Mouse (Mus musculus): ENCODE data around the gene Gpr137b. TPM values are rescaled to one million over a fixed set of nuclear protein-coding genes. Genes with fewer than 3 reads are reported as not detected.
A peak's percentile ranks its signal among the peaks of the same experiment; 100 is the strongest.
"Not testable (repeated sequence)": the region's sequence is repeated elsewhere in the genome, so short reads cannot be mapped to it uniquely, and the experiment has no call there.

Gene Gpr137b
- polyA plus RNA-seq, 1 experiment from 2014 or later: 17.7 TPM

GRCm38 (mm10) chr13:13358602-13359001, 35.2 kb downstream of the Gpr137b start:
- ATAC-seq (ENCODE audit: insufficient number of reproducible peaks, insufficient read depth, low FRiP score, low TSS enrichment); H3K4me1 ChIP-seq; H3K27me3 ChIP-seq; H3K27ac ChIP-seq; H3K4me3 ChIP-seq; H3K4me2 ChIP-seq (replicated peaks); H3K9me3 ChIP-seq; H3K9ac ChIP-seq; H3K36me3 ChIP-seq: not testable (repeated sequence)
- WGBS: 90% methylated on average over 7 of the region's 7 CpGs

DNA sequence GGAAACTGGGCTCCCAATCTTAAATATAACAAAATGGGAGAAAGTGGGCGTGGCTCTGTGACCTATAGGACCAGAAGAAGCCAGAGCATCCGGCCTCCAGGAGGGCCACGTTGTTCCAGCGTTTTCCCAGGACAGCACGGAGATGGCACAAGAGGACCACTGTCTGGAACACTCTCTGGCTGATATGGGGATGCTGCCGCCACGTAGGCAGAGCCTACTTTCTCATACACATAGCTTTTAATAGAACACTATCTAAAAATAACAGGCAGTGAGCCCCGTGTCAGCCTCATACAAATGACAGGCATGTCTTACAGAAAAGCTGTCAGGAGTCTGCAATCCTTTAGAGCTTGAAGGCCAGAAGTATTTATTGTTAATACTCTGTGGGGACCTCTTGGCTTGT, 35.7 kb downstream of the Gpr137b start:
- not testable (repeated sequence) for H3K4me2 ChIP-seq (replicated peaks); H3K27ac ChIP-seq; H3K9me3 ChIP-seq; H3K36me3 ChIP-seq; H3K9ac ChIP-seq; H3K4me3 ChIP-seq; H3K27me3 ChIP-seq; H3K4me1 ChIP-seq; ATAC-seq (ENCODE audit: insufficient number of reproducible peaks, insufficient read depth, low FRiP score, low TSS enrichment)
- 83% methylated on average over 8 of the region's 8 CpGs for WGBS

- 82% methylated on average over 4 of the region's 4 CpGs for WGBS
- H3K27ac ChIP-seq, H3K4me3 ChIP-seq: not testable (repeated sequence)
Observed at GRCm38 (mm10) chr13:13352113-13352512, 41.7 kb downstream of the Gpr137b start.

GRCm38 (mm10) chr13:13350681-13351080, 43.1 kb downstream of the Gpr137b start:
- ATAC-seq (ENCODE audit: insufficient number of reproducible peaks, insufficient read depth, low FRiP score, low TSS enrichment); H3K4me1 ChIP-seq; H3K27ac ChIP-seq; H3K4me3 ChIP-seq; H3K27me3 ChIP-seq; H3K9ac ChIP-seq; H3K4me2 ChIP-seq (replicated peaks); H3K36me3 ChIP-seq; H3K9me3 ChIP-seq: not testable (repeated sequence)
- 90% methylated on average over 7 of the region's 7 CpGs for WGBS

More at GRCm38 (mm10) chr13:13352113-13352512, 41.7 kb downstream of the Gpr137b start:
- H3K27me3 ChIP-seq; H3K36me3 ChIP-seq; H3K4me2 ChIP-seq (replicated peaks); H3K4me1 ChIP-seq; H3K9ac ChIP-seq; ATAC-seq (ENCODE audit: insufficient number of reproducible peaks, insufficient read depth, low FRiP score, low TSS enrichment); H3K9me3 ChIP-seq: not testable (repeated sequence)

- Histone ChIP-seq H3K36me3 (no peaks in the 10 kb centered on the region), H3K4me2 (replicated peaks) (no peak overlapping the region), H3K9me3 (no peaks in the 10 kb centered on the region), H3K4me1 (no peaks in the 10 kb centered on the region), H3K27me3 (no peaks in the 10 kb centered on the region), H3K9ac (no peak overlapping the region), H3K4me3 (no peak overlapping the region), H3K27ac (no peak overlapping the region)
- 66% methylated on average over 4 of the region's 4 CpGs for WGBS
- no peak for ATAC-seq (ENCODE audit: insufficient number of reproducible peaks, insufficient read depth, low FRiP score, low TSS enrichment)
Observed at GRCm38 (mm10) chr13:13349288-13349687, 44.5 kb downstream of the Gpr137b start.

DNA sequence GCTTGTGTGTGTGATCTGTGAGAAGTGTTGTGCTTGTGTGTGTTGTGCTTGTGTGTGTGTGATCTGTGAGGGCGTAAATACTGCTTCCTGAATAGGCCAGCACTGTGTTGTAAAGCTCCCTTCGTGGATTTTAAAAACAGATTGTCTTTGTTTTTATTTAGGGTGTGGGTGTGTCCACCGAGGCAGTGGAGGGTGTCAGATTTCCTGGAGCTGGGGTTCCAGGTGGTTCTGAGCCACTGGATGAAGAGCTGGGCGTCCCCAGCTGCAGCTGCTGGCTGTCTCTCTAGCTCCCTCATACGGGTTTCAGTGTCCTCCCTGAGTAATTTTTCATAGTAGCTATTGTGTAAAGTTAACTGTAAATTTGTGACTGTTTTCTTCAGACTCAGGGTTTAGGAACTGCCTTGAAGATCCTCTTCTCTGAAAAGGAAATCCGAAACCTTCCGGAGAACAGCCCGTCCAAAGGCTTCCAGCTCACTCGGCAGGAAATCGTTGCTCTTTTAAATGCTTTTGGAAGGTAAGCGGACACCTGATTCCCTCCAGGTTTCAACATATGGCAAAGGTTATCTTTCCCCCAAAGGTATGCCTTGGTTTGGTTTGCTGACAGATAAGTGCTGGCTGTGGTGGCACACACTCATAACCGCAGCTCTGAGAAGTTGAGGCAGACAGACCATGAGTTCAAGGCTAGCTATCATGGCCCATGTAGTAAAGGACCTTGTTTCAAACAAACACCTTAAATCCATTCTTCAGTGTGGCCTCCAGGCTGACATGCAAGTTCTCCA, 46.0 kb downstream of the Gpr137b start:
- whole genome bisulfite sequencing: 15% methylated on average over 12 of the region's 12 CpGs
- H3K4me2 ChIP-seq (replicated peaks): 0 out of 2 replicates have a peak overlapping the region, but pooled peaks have one; percentile 5
- H3K27ac ChIP-seq; H3K4me3 ChIP-seq; H3K9me3 ChIP-seq; H3K27me3 ChIP-seq; ATAC-seq (ENCODE audit: insufficient number of reproducible peaks, insufficient read depth, low FRiP score, low TSS enrichment); H3K9ac ChIP-seq; H3K4me1 ChIP-seq; H3K36me3 ChIP-seq: not testable (repeated sequence)

- not testable (repeated sequence) for H3K4me1 ChIP-seq; H3K9me3 ChIP-seq; H3K27me3 ChIP-seq; H3K36me3 ChIP-seq; H3K9ac ChIP-seq; H3K4me2 ChIP-seq (replicated peaks); ATAC-seq (ENCODE audit: insufficient number of reproducible peaks, insufficient read depth, low FRiP score, low TSS enrichment); H3K4me3 ChIP-seq; H3K27ac ChIP-seq
- WGBS: 93% methylated on average over 8 of the region's 8 CpGs
Observed at GRCm38 (mm10) chr13:13337361-13337760, 56.5 kb downstream of the Gpr137b start.

- Histone ChIP-seq H3K4me2 (replicated peaks) (no peak overlapping the region), H3K27ac (no peak overlapping the region), H3K36me3 (no peaks in the 10 kb centered on the region), H3K9ac (no peak overlapping the region), H3K4me3 (no peak overlapping the region), H3K27me3 (no peaks in the 10 kb centered on the region), H3K9me3 (no peaks in the 10 kb centered on the region), H3K4me1 (no peaks in the 10 kb centered on the region)
- ATAC-seq (ENCODE audit: insufficient number of reproducible peaks, insufficient read depth, low FRiP score, low TSS enrichment): no peak
- 1% methylated on average over 2 of the region's 2 CpGs for WGBS
Observed at GRCm38 (mm10) chr13:13328876-13329275, 64.9 kb downstream of the Gpr137b start.

Other genes with a start within 250 kb of the Gpr137b start
- not detected in 2 replicates for gene Prl2c5, start 211.3 kb downstream of the Gpr137b start, polyA plus RNA-seq (2016; fragmentation: Nextera tagmentation; extraction: Ambion mirVana)
- gene Nid1, start 43.5 kb upstream of the Gpr137b start, polyA plus RNA-seq (2016; fragmentation: Nextera tagmentation; extraction: Ambion mirVana): 61.5 and 65.7 TPM in 2 replicates
- 4.0 and 4.2 TPM in 2 replicates for gene Lyst, start 196.4 kb upstream of the Gpr137b start, polyA plus RNA-seq (2016; fragmentation: Nextera tagmentation; extraction: Ambion mirVana)